Mouse (Mus musculus) cerebellum, adult 2 months (tissue): ENCODE data around the gene Kirrel3.

Experiments used
- CTCF ChIP-seq: fragments of 200-500 bp; IDR thresholded peaks from 2 replicates; pipeline ENCODE4 v1.5.1; 2011; ENCODE audit warnings: low read depth, mild to moderate bottlenecking, control low read depth, low read length, moderate library complexity, borderline replicate concordance; ENCODE audit not compliant: insufficient read depth
- POLR2A ChIP-seq: fragments of 200-500 bp; IDR thresholded peaks from 2 replicates; pipeline ENCODE4 v1.6.1; 2011; ENCODE audit warnings: low read length, control low read depth, borderline replicate concordance; ENCODE audit not compliant: insufficient read depth

GRCm38 (mm10) chr9:34559102-34559501 is 73.4 kb downstream of the Kirrel3 start:
- TF ChIP-seq POLR2A (no peak), CTCF (no peak)
